In genomic region chr2:149844575-149844974, GRCm38 (mm10) we compare ENCODE assay signal across 21 mouse cellular contexts. TPM values are rescaled to one million over a fixed set of nuclear protein-coding genes. Genes with fewer than 3 reads are reported as not detected.
DNase-seq lines count a peak whose midpoint lies in the region; ATAC-seq and TF ChIP-seq lines count a peak whose summit lies in the region.
"Had no signal": no experiment of that assay in that cellular context is flagged by ENCODE, and none has a peak within 500 bp of the region (broad histone marks: within the 10 kb centered on the region; RNA-seq: fewer than 3 reads in every experiment).

No protein-coding gene starts in this region.

- H3K4me3 ChIP-seq in lung, postnatal 0 days (ENCODE audit: low read depth, low read length), result no peak overlapping the region
- H3K4me3 ChIP-seq in hindbrain, embryonic 11.5 days (ENCODE audit: low read depth, low read length), result no peak overlapping the region
- H3K4me3 ChIP-seq: limb, embryonic 15.5 days; midbrain, embryonic 15.5 days had no signal

- no peak for TF ChIP-seq CTCF in lung, postnatal 0 days (IDR thresholded peaks at IDR 0.05)

- no peaks in the 10 kb centered on the region for H3K4me1 ChIP-seq in lung, postnatal 0 days (ENCODE audit: insufficient read depth, low read depth, low read length)
- no peaks in the 10 kb centered on the region for H3K4me1 ChIP-seq in hindbrain, embryonic 11.5 days (replicated peaks; ENCODE audit: control insufficient read depth, insufficient read depth, low read length)
- H3K4me1 ChIP-seq: limb, embryonic 15.5 days; midbrain, embryonic 15.5 days had no signal

- TF ChIP-seq EP300 in lung, postnatal 0 days (IDR thresholded peaks at IDR 0.05), result peak; percentile 91

- peak; percentile 99 for ATAC-seq in lung, postnatal 0 days
- no peak for ATAC-seq in hindbrain, embryonic 11.5 days (ENCODE audit: low FRiP score)
- ATAC-seq: CD4-positive, CD25-positive, alpha-beta regulatory T cell, adult 4 months; forebrain, embryonic 14.5 days; midbrain, embryonic 15.5 days had no signal

- no peak overlapping the region for H3K9ac ChIP-seq in lung, postnatal 0 days (replicated peaks; ENCODE audit: low read depth)
- H3K9ac ChIP-seq in hindbrain, embryonic 11.5 days (ENCODE audit: low read depth, low read length), result no peak overlapping the region
- H3K9ac ChIP-seq: limb, embryonic 15.5 days; midbrain, embryonic 15.5 days had no signal

- no peaks in the 10 kb centered on the region for H3K36me3 ChIP-seq in lung, postnatal 0 days (ENCODE audit: insufficient read depth, low read length)
- H3K36me3 ChIP-seq in hindbrain, embryonic 11.5 days (ENCODE audit: control insufficient read depth, insufficient read depth, low read length), result no peaks in the 10 kb centered on the region
- H3K36me3 ChIP-seq: limb, embryonic 15.5 days; midbrain, embryonic 15.5 days had no signal

- H3K4me2 ChIP-seq in lung, postnatal 0 days (replicated peaks; ENCODE audit: low read depth, low read length), result no peak overlapping the region
- no peak overlapping the region for H3K4me2 ChIP-seq in hindbrain, embryonic 11.5 days (replicated peaks; ENCODE audit: low read depth, low read length)
- H3K4me2 ChIP-seq: heart, embryonic 11.5 days; limb, embryonic 15.5 days; midbrain, embryonic 15.5 days had no signal

- intact Hi-C loops in left cerebral cortex, postnatal 14 days (cut with DNase I), result no loop called here

- H3K27ac ChIP-seq in lung, postnatal 0 days (ENCODE audit: low read length), result 0 out of 2 replicates have a peak overlapping the region, but pooled peaks have one; percentile 16
- no peak overlapping the region for H3K27ac ChIP-seq in hindbrain, embryonic 11.5 days (ENCODE audit: low read depth, low read length)
- H3K27ac ChIP-seq: limb, embryonic 15.5 days; midbrain, embryonic 15.5 days had no signal

- peak; percentile 87 for DNase-seq in right cerebral cortex, adult 18-20 months
- DNase-seq in right cerebral cortex, postnatal 10 days (ENCODE audit: low spot score in 2 of 2), result no peak
- DNase-seq in left cerebral cortex, postnatal 14 days (ENCODE audit: low spot score in 2 of 2), result peak; percentile 47 to 55
- peak; percentile 92 for DNase-seq in lung, postnatal 0 days (ENCODE audit: low spot score)
- peak; percentile 79 for DNase-seq in telencephalon, adult 2 months (ENCODE audit: low read depth, low spot score)
- no peak for DNase-seq in hindbrain, embryonic 11.5 days (ENCODE audit: low spot score)
- no peak for DNase-seq in liver
- DNase-seq: adrenal gland, adult 2 months; cerebellum, postnatal 10 days; gastrocnemius, postnatal 14 days; heart, postnatal 36 days had no signal

- no peaks in the 10 kb centered on the region for H3K27me3 ChIP-seq in lung, postnatal 0 days (replicated peaks; ENCODE audit: insufficient read depth, low read length)
- H3K27me3 ChIP-seq in hindbrain, embryonic 11.5 days (ENCODE audit: control insufficient read depth, insufficient read depth, low read length), result no peaks in the 10 kb centered on the region
- H3K27me3 ChIP-seq: limb, embryonic 15.5 days; midbrain, embryonic 15.5 days had no signal

- H3K9me3 ChIP-seq in lung, postnatal 0 days (ENCODE audit: low read length), result no peaks in the 10 kb centered on the region
- no peaks in the 10 kb centered on the region for H3K9me3 ChIP-seq in hindbrain, embryonic 11.5 days (ENCODE audit: control insufficient read depth, low read length)
- H3K9me3 ChIP-seq: limb, embryonic 15.5 days; midbrain, embryonic 15.5 days had no signal

- 39% methylated on average over 2 of the region's 2 CpGs for WGBS in lung, postnatal 0 days
- 85% methylated on average over 2 of the region's 2 CpGs for WGBS in hindbrain, embryonic 11.5 days

RNA-seq across cellular contexts. Expression of gene C530025M09Rik, which starts 13.6 kb away (rescaled TPM):
- total RNA-seq in left cerebral cortex, postnatal 14 days (2021), result 1 to 10 TPM; 2.1 to 3.7 TPM
- not detected in 2 replicates for polyA plus RNA-seq in lung, postnatal 0 days (2015; fragmentation: Nextera tagmentation; extraction: Ambion mirVana)
- 0.36 and 0.53 TPM in 2 replicates for polyA plus RNA-seq in hindbrain, embryonic 11.5 days (2014; fragmentation: Nextera tagmentation; extraction: Ambion mirVana)
- total RNA-seq: adrenal gland, adult 2 months; gastrocnemius, postnatal 14 days; heart, postnatal 36 days; MEL had no signal
- polyA plus RNA-seq: adrenal gland, adult 2 months; CD4-positive, CD25-positive, alpha-beta regulatory T cell, adult 4 months; heart, embryonic 11.5 days; kidney, embryonic 14.5 days; large intestine, adult 2 months; limb, embryonic 15.5 days; stomach, embryonic 14.5 days; thymus, postnatal 0 days had no signal

RNA-seq across cellular contexts. Expression of gene Syndig1, which starts 15.6 kb away (rescaled TPM):
- 10 to 100 TPM; 58.4 to 86.1 TPM for total RNA-seq in left cerebral cortex, postnatal 14 days (2021)
- polyA plus RNA-seq in lung, postnatal 0 days (2015; fragmentation: Nextera tagmentation; extraction: Ambion mirVana), result 0.68 and 1.2 TPM in 2 replicates
- 8.9 and 11.8 TPM in 2 replicates for polyA plus RNA-seq in hindbrain, embryonic 11.5 days (2014; fragmentation: Nextera tagmentation; extraction: Ambion mirVana)
- total RNA-seq: MEL had no signal
- polyA plus RNA-seq: CD4-positive, CD25-positive, alpha-beta regulatory T cell, adult 4 months had no signal

Comparison
In these comparisons a context has a peak if more than half of its experiments do, and no peak if none do; other contexts are left out.
1. DNase-seq: peak in right cerebral cortex, adult 18-20 months (single experiment), left cerebral cortex, postnatal 14 days (2 of 2), lung, postnatal 0 days (single experiment) and telencephalon, adult 2 months (single experiment); none in right cerebral cortex, postnatal 10 days (0 of 2), hindbrain, embryonic 11.5 days (single experiment) and liver (single experiment).